Mouse (Mus musculus) CH12.LX (cell line): ENCODE results near the gene Cdca3. TPM values are rescaled to one million over a fixed set of nuclear protein-coding genes. Genes with fewer than 3 reads are reported as not detected.

Source experiments
- DNase-seq: peaks from one replicate; pipeline ENCODE4 v3.0.0-alpha.2; 2013; ENCODE audit errors: extremely low read depth
- H3K27ac ChIP-seq: 2 replicates; pipeline ENCODE4 v1.5.1; 2012; ENCODE audit warnings: low read depth, mild to moderate bottlenecking, control low read depth, moderate library complexity; ENCODE audit not compliant: insufficient read depth
- H3K27me3 ChIP-seq: replicated peaks from 2 replicates; pipeline ENCODE3; 2012; ENCODE audit warnings: inconsistent platforms
- H3K36me3 ChIP-seq, 2 experiments: replicated peaks in 1 of 2; 2 replicates each; pipeline versions ENCODE3 to v1.6.1; 2012; ENCODE audit warnings: inconsistent platforms in 1 of 2, low read length in 1 of 2, mild to moderate bottlenecking in 1 of 2, mixed read lengths in 1 of 2, moderate library complexity in 1 of 2; ENCODE audit not compliant: control insufficient read depth in 1 of 2, insufficient read depth in 1 of 2
- H3K4me1 ChIP-seq, 2 experiments: 2 replicates each; pipeline ENCODE4 v1.6.1; 2012; ENCODE audit warnings: inconsistent platforms in 1 of 2, moderate library complexity in 1 of 2; ENCODE audit not compliant: insufficient read depth in 2 of 2, control insufficient read depth in 1 of 2
- H3K4me2 ChIP-seq: 2 replicates; pipeline ENCODE4 v1.6.1; 2012; ENCODE audit warnings: low read depth, mild to moderate bottlenecking, control low read depth; ENCODE audit not compliant: poor library complexity, insufficient read depth, severe bottlenecking
- H3K4me3 ChIP-seq, 3 experiments: fragments of 150-350 bp in 1 of 3; sonication (generic) in 1 of 3; replicated peaks in 1 of 3; 2 replicates each; pipeline versions ENCODE3 to v1.5.1; 2011 to 2012; ENCODE audit warnings: low read depth in 2 of 3, low read length in 2 of 3, mild to moderate bottlenecking in 2 of 3, moderate library complexity in 2 of 3, control low read depth in 1 of 3, improper control_type of control experiment in 1 of 3, inconsistent platforms in 1 of 3, mixed read lengths in 1 of 3; ENCODE audit not compliant: poor library complexity in 1 of 3
- H3K79me2 ChIP-seq: replicated peaks from 2 replicates; pipeline ENCODE4 v1.6.1; 2012; ENCODE audit warnings: mild to moderate bottlenecking, moderate library complexity; ENCODE audit not compliant: control insufficient read depth, poor library complexity, insufficient read depth, severe bottlenecking; ENCODE audit errors: extremely low read depth
- H3K9ac ChIP-seq: 2 replicates; pipeline ENCODE4 v1.6.1; 2012; ENCODE audit warnings: low read depth, mild to moderate bottlenecking, control low read depth, moderate library complexity; ENCODE audit not compliant: insufficient read depth
- H3K9me3 ChIP-seq: replicated peaks from 2 replicates; pipeline ENCODE3; 2012; ENCODE audit warnings: low read length, inconsistent platforms, mixed read lengths
- BHLHE40 ChIP-seq: IDR thresholded peaks from 2 replicates; pipeline ENCODE4 v1.6.1; 2011; ENCODE audit warnings: mild to moderate bottlenecking, low read depth, low read length, improper control_type of control experiment
- CHD2 ChIP-seq: IDR thresholded peaks from 2 replicates; pipeline ENCODE4 v1.6.1; 2011; ENCODE audit warnings: low read length, improper control_type of control experiment
- CTCF ChIP-seq, 2 experiments: IDR thresholded peaks in 1 of 2; conservative IDR thresholded peaks in 1 of 2; 2 replicates each; pipeline ENCODE4 v1.5.1; 2011 to 2012; ENCODE audit warnings: low read depth in 2 of 2, low read length in 2 of 2, improper control_type of control experiment in 1 of 2, inconsistent platforms in 1 of 2, mild to moderate bottlenecking in 1 of 2, moderate library complexity in 1 of 2
- ELF1 ChIP-seq: IDR thresholded peaks from 2 replicates; pipeline ENCODE4 v1.6.1; 2014; ENCODE audit warnings: low read depth, mild to moderate bottlenecking, inconsistent platforms, low read length, improper control_type of control experiment
- EP300 ChIP-seq: IDR thresholded peaks from 2 replicates; pipeline ENCODE4 v1.6.1; 2011; ENCODE audit warnings: low read length, improper control_type of control experiment
- ETS1 ChIP-seq: conservative IDR thresholded peaks from 2 replicates; pipeline ENCODE4 v1.6.1; 2012; ENCODE audit warnings: low read depth, mild to moderate bottlenecking, inconsistent platforms, low read length, improper control_type of control experiment, moderate library complexity
- GABPA ChIP-seq: IDR thresholded peaks from 2 replicates; pipeline ENCODE4 v1.6.1; 2012; ENCODE audit warnings: low read depth, low read length, improper control_type of control experiment, inconsistent platforms; ENCODE audit not compliant: insufficient replicate concordance
- HCFC1 ChIP-seq: IDR thresholded peaks from 2 replicates; pipeline ENCODE4 v1.6.1; 2012; ENCODE audit warnings: low read depth, mild to moderate bottlenecking, inconsistent platforms, low read length, improper control_type of control experiment
- IRF4 ChIP-seq: IDR thresholded peaks from 2 replicates; pipeline ENCODE4 v1.6.1; 2014; ENCODE audit warnings: low read depth, mild to moderate bottlenecking, inconsistent platforms, low read length, improper control_type of control experiment
- JUND ChIP-seq: conservative IDR thresholded peaks from 2 replicates; pipeline ENCODE4 v1.6.1; 2011; ENCODE audit warnings: low read depth, low read length, improper control_type of control experiment
- KAT2A ChIP-seq: IDR thresholded peaks from 2 replicates; pipeline ENCODE4 v1.6.1; 2012; ENCODE audit warnings: low read length, improper control_type of control experiment, inconsistent platforms; ENCODE audit not compliant: insufficient replicate concordance
- MAFK ChIP-seq: IDR thresholded peaks from 2 replicates; pipeline ENCODE4 v1.6.1; 2011; ENCODE audit warnings: low read length, improper control_type of control experiment; ENCODE audit not compliant: insufficient replicate concordance
- MAX ChIP-seq: IDR thresholded peaks from 2 replicates; pipeline ENCODE4 v1.6.1; 2011; ENCODE audit warnings: low read length, improper control_type of control experiment
- MAZ ChIP-seq: IDR thresholded peaks from 2 replicates; pipeline ENCODE4 v1.6.1; 2012; ENCODE audit warnings: low read depth, mild to moderate bottlenecking, inconsistent platforms, low read length, improper control_type of control experiment, moderate library complexity
- MEF2A ChIP-seq: IDR thresholded peaks from 2 replicates; pipeline ENCODE4 v1.6.1; 2014; ENCODE audit warnings: low read depth, mild to moderate bottlenecking, inconsistent platforms, low read length, improper control_type of control experiment, borderline replicate concordance
- MXI1 ChIP-seq: IDR thresholded peaks from 2 replicates; pipeline ENCODE4 v1.6.1; 2011; ENCODE audit warnings: mild to moderate bottlenecking, low read depth, low read length, improper control_type of control experiment
- MYC ChIP-seq: IDR thresholded peaks from 2 replicates; pipeline ENCODE4 v1.6.1; 2011; ENCODE audit warnings: low read depth, mild to moderate bottlenecking, improper control_type of control experiment, low read length
- NELFE ChIP-seq: IDR thresholded peaks from 2 replicates; pipeline ENCODE4 v1.6.1; 2011; ENCODE audit warnings: low read depth, low read length, improper control_type of control experiment
- NRF1 ChIP-seq: IDR thresholded peaks from 2 replicates; pipeline ENCODE4 v1.6.1; 2014; ENCODE audit warnings: low read depth, mild to moderate bottlenecking, inconsistent platforms, low read length, improper control_type of control experiment, moderate library complexity
- PAX5 ChIP-seq: IDR thresholded peaks from 2 replicates; pipeline ENCODE4 v1.6.1; 2012; ENCODE audit warnings: low read length, inconsistent platforms, mixed read lengths
- POLR2A ChIP-seq: IDR thresholded peaks from 2 replicates; pipeline ENCODE4 v1.6.1; 2011; ENCODE audit warnings: low read depth, mild to moderate bottlenecking, improper control_type of control experiment, low read length
- POLR2AphosphoS2 ChIP-seq: IDR thresholded peaks from 2 replicates; pipeline ENCODE4 v1.6.1; 2011; ENCODE audit warnings: low read depth, low read length, improper control_type of control experiment
- RAD21 ChIP-seq: IDR thresholded peaks from 2 replicates; pipeline ENCODE4 v1.6.1; 2011; ENCODE audit warnings: low read depth, mild to moderate bottlenecking, low read length, improper control_type of control experiment, moderate library complexity
- SIN3A ChIP-seq: IDR thresholded peaks from 2 replicates; pipeline ENCODE4 v1.6.1; 2012; ENCODE audit warnings: low read length, improper control_type of control experiment, inconsistent platforms
- SMC3 ChIP-seq: IDR thresholded peaks from 2 replicates; pipeline ENCODE4 v1.6.1; 2011; ENCODE audit warnings: low read depth, low read length, improper control_type of control experiment
- TCF12 ChIP-seq: IDR thresholded peaks from 2 replicates; pipeline ENCODE4 v1.6.1; 2014; ENCODE audit warnings: low read depth, mild to moderate bottlenecking, inconsistent platforms, low read length, improper control_type of control experiment
- UBTF ChIP-seq: IDR thresholded peaks from 2 replicates; pipeline ENCODE4 v1.6.1; 2012; ENCODE audit warnings: low read depth, mild to moderate bottlenecking, inconsistent platforms, low read length, improper control_type of control experiment, moderate library complexity
- USF1 ChIP-seq: IDR thresholded peaks from 2 replicates; pipeline ENCODE4 v1.6.1; 2014; ENCODE audit warnings: low read depth, mild to moderate bottlenecking, inconsistent platforms, low read length, improper control_type of control experiment
- USF2 ChIP-seq: conservative IDR thresholded peaks from 2 replicates; pipeline ENCODE4 v1.6.1; 2011; ENCODE audit warnings: low read depth, low read length, improper control_type of control experiment
- ZC3H11A ChIP-seq: IDR thresholded peaks from 2 replicates; pipeline ENCODE4 v1.6.1; 2012; ENCODE audit warnings: low read depth, mild to moderate bottlenecking, inconsistent platforms, low read length, improper control_type of control experiment
- ZNF384 ChIP-seq: IDR thresholded peaks from 2 replicates; pipeline ENCODE4 v1.6.1; 2012; ENCODE audit warnings: low read depth, low read length, improper control_type of control experiment, inconsistent platforms
- dilution Hi-C: fragments of 300-500 bp; cut with MboI; formaldehyde crosslinking; loops from 2 replicates; pipeline ENCODE4 v1.14.3; 2020; ENCODE audit warnings: low sequenced_read_pairs; ENCODE audit not compliant: extremely low pct_unique_long_range_greater_than_20kb, extremely low pct_ligation_motif_present
- in situ Hi-C: fragments of 300-500 bp; cut with MboI; formaldehyde crosslinking; loops from 3 replicates; pipeline ENCODE4 v1.14.3; 2019; ENCODE audit warnings: low sequenced_read_pairs, low pct_ligation_motif_present, low pct_unique_long_range_greater_than_20kb, mixed read lengths
- polyA plus RNA-seq: library from polyadenylated mRNA; unstranded; fragments of >175 nt; gene quantifications from 2 replicates; pipeline ENCODE4 v1.2.1, GENCODE M21; 2012; ENCODE audit warnings: low read depth; ENCODE audit not compliant: insufficient read length
- total RNA-seq, 2 experiments: library from RNA; depleted of rRNA; stranded (reverse); fragments of 300-350 nt in 1 of 2; fragments of >200 nt in 1 of 2; gene quantifications; 2 replicates each; pipeline ENCODE4 v1.2.3; 2012 to 2014

Cdca3 gene
- total and polyA plus RNA-seq, 3 experiments: 117 to 229 (median 224) TPM

GRCm38 (mm10) chr6:124813496-124813895 lies 15.9 kb upstream of the Cdca3 start:
- peaks cover 23% of the 10 kb centered on the region for H3K79me2 ChIP-seq
- H3K36me3 ChIP-seq: peaks cover 59 to 81% of the 10 kb centered on the region in 2 experiments
- TF ChIP-seq NRF1: peak; percentile 82
- no peak for TF ChIP-seq KAT2A
- no peak for TF ChIP-seq PAX5
- no peak for TF ChIP-seq POLR2A
- peak; percentile 51 for TF ChIP-seq USF1
- peak; percentile 79; the same call in 1 of the 2 replicates for TF ChIP-seq MYC
- peak; percentile 86 for TF ChIP-seq MAX
- TF ChIP-seq USF2: 0 out of 2 replicates have a peak, but pooled peaks have one; percentile 31
- peak; percentile 26 for TF ChIP-seq SIN3A
- TF ChIP-seq TCF12: no peak; the same call in 1 of the 2 replicates
- TF ChIP-seq UBTF: 0 out of 2 replicates have a peak, but pooled peaks have one; percentile 32
- TF ChIP-seq GABPA: no peak
- TF ChIP-seq POLR2AphosphoS2: no peak
- TF ChIP-seq BHLHE40: peak; percentile 84
- TF ChIP-seq IRF4: peak; percentile 4
- TF ChIP-seq MXI1: peak; percentile 88
- TF ChIP-seq MAFK: no peak
- H3K4me2 ChIP-seq: peak overlapping the region; percentile 68
- in situ Hi-C loops (no loop called here), dilution Hi-C loops (no loop called here)
- H3K27ac ChIP-seq: peak overlapping the region; percentile 17; the same call in 1 of the 2 replicates
- H3K9me3 ChIP-seq: no peaks in the 10 kb centered on the region
- H3K9ac ChIP-seq: peak overlapping the region; percentile 95
- no peaks in the 10 kb centered on the region for H3K27me3 ChIP-seq
- DNase-seq: peak; percentile 79
- peaks cover 5 to 38% of the 10 kb centered on the region in 2 experiments for H3K4me1 ChIP-seq
- peak overlapping the region; percentile 73 to 97 (median 82) for H3K4me3 ChIP-seq

GRCm38 (mm10) chr6:124813933-124814332 lies 15.4 kb upstream of the Cdca3 start, which contains the start of gene Tpi1:
Gene Tpi1 (minus strand): TSS chr6:124814296.
- peaks cover 23% of the 10 kb centered on the region for H3K79me2 ChIP-seq
- DNase-seq: peak; percentile 86
- H3K9ac ChIP-seq: peak within 1 kb of the TSS; percentile 95
- in situ Hi-C loops (no loop called here), dilution Hi-C loops (no loop called here)
- H3K36me3 ChIP-seq: peaks cover 63 to 81% of the 10 kb centered on the region in 2 experiments
- H3K9me3 ChIP-seq: no peaks in the 10 kb centered on the region
- no peaks in the 10 kb centered on the region for H3K27me3 ChIP-seq
- peaks cover 5 to 34% of the 10 kb centered on the region in 2 experiments for H3K4me1 ChIP-seq
- H3K4me3 ChIP-seq: peak within 1 kb of the TSS; percentile 73 to 97 (median 82)
- peak within 1 kb of the TSS; percentile 83 for H3K4me2 ChIP-seq
- peak within 1 kb of the TSS; percentile 17; the same call in 1 of the 2 replicates for H3K27ac ChIP-seq
- TF ChIP-seq PAX5 (no peak), MYC (0 out of 2 replicates have a peak, but pooled peaks have one; percentile 13), JUND (no peak), USF1 (no peak), USF2 (no peak), NELFE (peak; percentile 99), MEF2A (no peak; the same call in 1 of the 2 replicates), EP300 (no peak), UBTF (0 out of 2 replicates have a peak, but pooled peaks have one; percentile 14), ZC3H11A (no peak), CTCF (conservative IDR thresholded peaks at IDR 0.05 in 1 of 2, IDR thresholded peaks at IDR 0.05 in 1 of 2; ENCODE audit: low read depth in 2 of 2, low read length in 2 of 2) (no peak), ZNF384 (no peak), BHLHE40 (no peak), KAT2A (no peak), HCFC1 (peak; percentile 17; the same call in 1 of the 2 replicates), RAD21 (no peak), NRF1 (no peak), SIN3A (peak; percentile 54), CHD2 (peak; percentile 62), ELF1 (peak; percentile 72), GABPA (no peak), IRF4 (no peak; the same call in 1 of the 2 replicates), SMC3 (no peak), ETS1 (no peak), POLR2AphosphoS2 (peak; percentile 98), MAZ (no peak)
